In genomic region chr16:45352875-45353274, GRCm38 (mm10) we compare ENCODE assay signal across 9 mouse cellular contexts. TPM values are rescaled to one million over a fixed set of nuclear protein-coding genes. Genes with fewer than 3 reads are reported as not detected.
DNase-seq lines count a peak whose midpoint lies in the region; ATAC-seq and TF ChIP-seq lines count a peak whose summit lies in the region.
"Had no signal": no experiment of that assay in that cellular context is flagged by ENCODE, and none has a peak within 500 bp of the region (broad histone marks: within the 10 kb centered on the region; RNA-seq: fewer than 3 reads in every experiment).

No protein-coding gene starts in this region.

- no peaks in the 10 kb centered on the region for H3K36me3 ChIP-seq in heart, embryonic 16.5 days (ENCODE audit: control insufficient read depth, insufficient read depth)
- H3K36me3 ChIP-seq in embryonic facial prominence, embryonic 13.5 days = no peaks in the 10 kb centered on the region
- H3K36me3 ChIP-seq in intestine, postnatal 0 days (ENCODE audit: control insufficient read depth, insufficient read depth) = no peaks in the 10 kb centered on the region

- H3K4me3 ChIP-seq in heart, embryonic 16.5 days (ENCODE audit: low read length) = no peak overlapping the region
- no peak overlapping the region for H3K4me3 ChIP-seq in embryonic facial prominence, embryonic 13.5 days
- H3K4me3 ChIP-seq in intestine, postnatal 0 days (ENCODE audit: low read depth, low read length) = no peak overlapping the region

- ATAC-seq in heart, embryonic 16.5 days (replicated peaks; ENCODE audit: extremely low read depth, insufficient read depth, low FRiP score) = peak; percentile 63; the same call in 1 of the 2 replicates
- ATAC-seq in embryonic facial prominence, embryonic 13.5 days (ENCODE audit: insufficient number of reproducible peaks, insufficient read depth, low FRiP score, low TSS enrichment, low read depth) = peak; percentile 88
- 0 out of 2 replicates have a peak, but pooled peaks have one; percentile 41 for ATAC-seq in intestine, postnatal 0 days
- ATAC-seq: Patski had no signal

- H3K4me2 ChIP-seq in heart, embryonic 16.5 days (ENCODE audit: low read depth, low read length) = no peak overlapping the region
- H3K4me2 ChIP-seq in embryonic facial prominence, embryonic 13.5 days = no peak overlapping the region
- H3K4me2 ChIP-seq in intestine, postnatal 0 days (replicated peaks; ENCODE audit: low read depth) = no peak overlapping the region

- no peak for DNase-seq in heart, adult 9 months (ENCODE audit: low spot score in 2 of 2)
- peak; percentile 73 for DNase-seq in naive thymus-derived CD4-positive, alpha-beta T cell, adult 2 months (ENCODE audit: low read depth)
- no peak for DNase-seq in thymus, adult 18-20 months
- no peak for DNase-seq in cerebellum, adult 18-20 months
- no peak for DNase-seq in ovary, postnatal 14 days (ENCODE audit: low spot score)

- no peak overlapping the region for H3K27ac ChIP-seq in heart, embryonic 16.5 days (ENCODE audit: low read length)
- H3K27ac ChIP-seq in embryonic facial prominence, embryonic 13.5 days = no peak overlapping the region
- H3K27ac ChIP-seq in intestine, postnatal 0 days (ENCODE audit: low read depth, low read length) = no peak overlapping the region

- no peaks in the 10 kb centered on the region for H3K9me3 ChIP-seq in heart, embryonic 16.5 days (replicated peaks; ENCODE audit: control insufficient read depth, low read length)
- no peaks in the 10 kb centered on the region for H3K9me3 ChIP-seq in embryonic facial prominence, embryonic 13.5 days
- no peaks in the 10 kb centered on the region for H3K9me3 ChIP-seq in intestine, postnatal 0 days (ENCODE audit: control insufficient read depth)

- H3K9ac ChIP-seq in heart, embryonic 16.5 days (ENCODE audit: low read length) = no peak overlapping the region
- H3K9ac ChIP-seq in embryonic facial prominence, embryonic 13.5 days = no peak overlapping the region
- no peak overlapping the region for H3K9ac ChIP-seq in intestine, postnatal 0 days (ENCODE audit: low read depth, low read length)

- H3K4me1 ChIP-seq in heart, embryonic 16.5 days (ENCODE audit: control insufficient read depth, insufficient read depth, low read length) = no peaks in the 10 kb centered on the region
- H3K4me1 ChIP-seq in embryonic facial prominence, embryonic 13.5 days = no peaks in the 10 kb centered on the region
- no peaks in the 10 kb centered on the region for H3K4me1 ChIP-seq in intestine, postnatal 0 days (replicated peaks; ENCODE audit: control insufficient read depth, insufficient read depth, low read length)

- H3K27me3 ChIP-seq in heart, embryonic 16.5 days (ENCODE audit: control insufficient read depth, insufficient read depth, low read length) = no peaks in the 10 kb centered on the region
- H3K27me3 ChIP-seq in embryonic facial prominence, embryonic 13.5 days = no peaks in the 10 kb centered on the region
- no peaks in the 10 kb centered on the region for H3K27me3 ChIP-seq in intestine, postnatal 0 days (replicated peaks; ENCODE audit: control insufficient read depth, insufficient read depth, low read length)
- H3K27me3 ChIP-seq: Patski had no signal

- no peak for TF ChIP-seq CTCF in intestine, postnatal 0 days (IDR thresholded peaks at IDR 0.05; ENCODE audit: low read depth)

RNA-seq across cellular contexts. Expression of gene Cd200, which starts 56.0 kb away (rescaled TPM):
- polyA plus RNA-seq in heart, embryonic 16.5 days (2015; fragmentation: Nextera tagmentation; extraction: Ambion mirVana) = 28.1 and 28.3 TPM in 2 replicates
- 39.5 and 46.2 TPM in 2 replicates for polyA plus RNA-seq in embryonic facial prominence, embryonic 13.5 days (2015; fragmentation: Nextera tagmentation; extraction: Ambion mirVana)
- 108 and 114 TPM in 2 replicates for polyA plus RNA-seq in intestine, postnatal 0 days (2015; fragmentation: Nextera tagmentation; extraction: Ambion mirVana)
